Mouse (Mus musculus): ENCODE measurements at regions not wholly inside any gene's neighbourhood (a gene's known extent, or its start where the extent isn't known, plus 50 kb on each side); places are given as distances from the start of the nearest gene placed in this dataset.

GRCm38 (mm10) chr15:36400311-36400840 is 607.2 kb downstream of the Zfp706 start:
- WGBS: 79% methylated on average over 9 of the region's 9 CpGs
- Histone ChIP-seq H3K9me3 (replicated peaks) (no peaks in the 10 kb centered on the region), H3K4me1 (replicated peaks) (peaks cover 24% of the 10 kb centered on the region), H3K27ac (peak overlapping the region; percentile 74; the same call in 1 of the 2 replicates), H3K4me2 (no peak overlapping the region), H3K27me3 (no peaks in the 10 kb centered on the region), H3K9ac (no peak overlapping the region), H3K36me3 (no peaks in the 10 kb centered on the region), H3K4me3 (no peak overlapping the region)
- ATAC-seq (replicated peaks; ENCODE audit: insufficient number of reproducible peaks, insufficient read depth, low FRiP score, low read depth): no peak

DNA sequence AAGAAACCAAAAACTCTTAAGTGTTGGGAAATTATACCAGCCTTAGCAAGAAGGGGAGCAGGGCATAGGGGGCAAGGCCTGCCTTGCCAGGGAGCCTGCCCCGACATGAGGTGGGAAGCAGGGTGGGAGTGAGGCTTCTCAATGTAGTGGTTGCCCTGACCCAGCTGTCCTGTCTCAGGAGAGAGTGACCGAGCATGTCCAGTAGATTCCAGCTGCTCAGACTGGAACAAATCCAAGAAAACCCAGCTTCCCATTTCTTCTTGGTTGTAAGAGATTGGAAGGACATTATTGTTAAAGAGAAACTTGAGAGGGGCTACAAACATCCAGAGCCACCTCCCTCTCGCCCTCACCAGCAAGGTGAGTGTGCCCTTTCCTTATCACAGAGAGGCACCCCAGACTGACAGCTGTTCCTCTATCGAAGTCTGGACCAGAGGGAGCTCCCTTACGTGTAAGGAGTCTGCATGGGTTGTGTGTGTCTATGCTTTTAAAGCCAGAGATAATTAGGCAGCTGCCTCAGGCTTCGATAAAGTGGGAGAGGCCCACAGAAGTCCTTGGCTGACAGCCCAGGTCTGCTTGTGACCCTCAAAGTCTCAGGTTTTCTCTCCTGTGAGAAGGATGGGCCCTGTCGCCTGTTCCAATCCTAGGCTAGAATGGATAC is 608.1 kb downstream of the Zfp706 start:
- ATAC-seq (replicated peaks; ENCODE audit: insufficient number of reproducible peaks, insufficient read depth, low FRiP score, low read depth): no peak
- no peak overlapping the region; the same call in 1 of the 2 replicates for H3K9ac ChIP-seq
- H3K27ac ChIP-seq: peak overlapping the region; percentile 74

DNA sequence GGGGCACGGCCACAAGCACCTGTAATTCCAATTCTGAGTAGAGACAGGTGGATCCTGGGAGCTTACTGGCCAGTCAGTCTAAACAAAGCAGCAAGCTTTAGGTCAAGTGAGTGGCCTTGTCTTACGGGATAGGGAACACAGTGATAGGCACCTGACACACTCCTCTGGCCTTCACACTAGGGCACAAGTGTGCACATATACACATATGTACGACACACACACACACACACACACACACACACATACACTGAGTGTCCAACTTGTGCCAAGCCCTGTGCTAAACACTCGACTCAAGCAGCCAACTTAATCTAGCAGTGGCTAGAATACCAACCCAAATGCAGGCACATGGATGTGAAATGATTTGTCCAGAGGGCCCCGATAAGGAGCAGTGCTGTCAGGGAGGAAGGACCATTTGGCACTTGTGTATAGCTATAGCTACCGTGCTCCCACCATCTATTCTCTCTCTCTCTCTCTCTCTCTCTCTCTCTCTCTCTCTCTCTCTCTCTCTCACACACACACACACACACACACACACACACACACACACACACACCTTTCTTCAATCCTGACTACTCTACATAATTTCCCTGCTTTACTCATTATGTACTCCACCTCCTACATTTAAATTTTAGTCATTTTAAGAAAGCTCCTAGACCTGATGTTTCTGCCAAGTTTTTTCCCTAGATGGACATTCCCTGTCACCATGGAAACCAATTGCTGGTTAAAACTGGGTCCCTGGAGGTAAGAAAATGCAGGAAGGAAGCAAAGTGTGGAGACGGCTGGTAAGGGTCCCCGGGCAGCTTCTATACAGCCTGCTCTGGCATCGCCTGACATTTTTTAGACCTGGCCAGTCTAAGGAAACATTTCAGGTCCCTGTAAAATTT is 609.2 kb downstream of the Zfp706 start:
- WGBS: 67% methylated on average over 9 of the region's 9 CpGs

More for the DNA sequence above, 608.1 kb downstream of the Zfp706 start:
- H3K4me2 ChIP-seq: peak overlapping the region; percentile 36
- WGBS: 17% methylated on average over 7 of the region's 7 CpGs
- H3K9me3 ChIP-seq (replicated peaks): no peaks in the 10 kb centered on the region
- no peak overlapping the region for H3K4me3 ChIP-seq
- H3K36me3 ChIP-seq: no peaks in the 10 kb centered on the region
- H3K27me3 ChIP-seq: no peaks in the 10 kb centered on the region
- peaks cover 24% of the 10 kb centered on the region for H3K4me1 ChIP-seq (replicated peaks)

DNA sequence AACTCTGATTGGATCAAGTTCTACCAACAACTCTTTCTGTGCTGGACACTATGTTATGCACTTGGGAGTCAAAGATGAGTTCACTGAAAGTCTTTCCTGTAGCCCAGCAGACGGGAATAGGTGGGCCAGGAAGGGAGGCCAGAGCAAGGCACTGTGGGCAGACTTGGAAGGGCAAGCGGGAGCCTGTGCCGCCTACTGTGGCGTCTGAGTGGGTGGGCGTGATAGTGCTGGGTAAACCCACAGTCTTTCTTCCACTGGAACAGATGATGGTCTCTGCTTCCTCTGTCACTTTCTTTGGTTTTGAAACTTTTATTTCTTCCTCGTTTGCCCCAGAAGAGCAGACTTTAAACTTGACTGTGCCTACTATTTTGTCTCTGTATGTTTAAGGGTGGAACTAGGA is 610.8 kb downstream of the Zfp706 start:
- no peak for ATAC-seq (replicated peaks; ENCODE audit: insufficient number of reproducible peaks, insufficient read depth, low FRiP score, low read depth)
- Histone ChIP-seq H3K4me1 (replicated peaks) (peaks cover 20% of the 10 kb centered on the region), H3K9ac (no peak overlapping the region), H3K4me3 (no peak overlapping the region), H3K27me3 (no peaks in the 10 kb centered on the region), H3K9me3 (replicated peaks) (no peaks in the 10 kb centered on the region), H3K36me3 (no peaks in the 10 kb centered on the region), H3K27ac (no peak overlapping the region), H3K4me2 (no peak overlapping the region)
- WGBS: 85% methylated on average over 6 of the region's 6 CpGs

More for the DNA sequence above, 609.2 kb downstream of the Zfp706 start:
- Histone ChIP-seq H3K9me3 (replicated peaks) (no peaks in the 10 kb centered on the region), H3K9ac (no peak overlapping the region), H3K27me3 (no peaks in the 10 kb centered on the region), H3K4me3 (no peak overlapping the region), H3K4me1 (replicated peaks) (peaks cover 20% of the 10 kb centered on the region), H3K4me2 (no peak overlapping the region), H3K27ac (no peak overlapping the region), H3K36me3 (no peaks in the 10 kb centered on the region)
- no peak for ATAC-seq (replicated peaks; ENCODE audit: insufficient number of reproducible peaks, insufficient read depth, low FRiP score, low read depth)

DNA sequence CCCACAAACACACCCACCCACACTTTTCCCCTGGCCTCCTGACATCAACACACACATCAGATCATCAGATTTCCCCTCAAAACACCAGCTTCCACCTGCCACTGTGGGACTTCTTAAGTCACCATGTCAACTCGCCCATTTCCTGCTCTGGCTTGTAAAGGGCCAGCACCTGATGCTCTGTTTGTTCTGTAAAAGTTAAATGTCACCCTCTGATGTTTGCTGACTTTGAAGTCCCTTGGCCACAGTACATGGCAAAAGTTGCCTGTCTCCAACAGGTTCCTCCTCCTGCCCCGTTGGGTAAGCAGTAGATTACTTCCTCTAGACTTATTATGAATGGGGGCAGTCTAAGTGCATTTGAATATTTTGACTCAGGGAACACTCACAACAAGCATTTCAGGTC is 611.3 kb downstream of the Zfp706 start:
- ATAC-seq (replicated peaks; ENCODE audit: insufficient number of reproducible peaks, insufficient read depth, low FRiP score, low read depth): no peak
- no peak overlapping the region for H3K4me3 ChIP-seq
- H3K9ac ChIP-seq: no peak overlapping the region
- H3K36me3 ChIP-seq: no peaks in the 10 kb centered on the region
- 63% methylated on average over 2 of the region's 2 CpGs for WGBS
- H3K27me3 ChIP-seq: no peaks in the 10 kb centered on the region
- no peak overlapping the region for H3K27ac ChIP-seq
- H3K4me2 ChIP-seq: no peak overlapping the region
- no peaks in the 10 kb centered on the region for H3K9me3 ChIP-seq (replicated peaks)
- H3K4me1 ChIP-seq (replicated peaks): peaks cover 20% of the 10 kb centered on the region

DNA sequence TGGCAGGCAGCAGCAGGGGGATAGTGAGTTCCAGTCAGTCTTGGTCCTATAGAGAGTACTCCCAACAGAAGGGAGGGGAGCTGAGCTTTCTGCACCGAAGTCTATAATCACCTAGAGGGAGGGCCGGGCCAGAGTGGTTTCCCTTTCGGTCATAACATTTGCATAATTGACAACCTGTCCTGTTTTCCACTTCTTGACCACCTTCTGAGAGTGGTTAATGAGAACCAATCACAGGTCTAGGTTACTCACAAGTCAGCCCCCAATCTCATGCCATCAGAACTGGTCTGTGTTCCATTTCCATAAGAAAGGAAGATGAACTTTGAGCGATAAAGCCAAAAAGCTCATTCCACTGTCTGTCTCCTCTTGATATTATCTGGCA is 611.9 kb downstream of the Zfp706 start:
- Histone ChIP-seq H3K9me3 (replicated peaks) (no peaks in the 10 kb centered on the region), H3K4me2 (no peak overlapping the region), H3K4me1 (replicated peaks) (peaks cover 20% of the 10 kb centered on the region), H3K9ac (no peak overlapping the region), H3K27me3 (no peaks in the 10 kb centered on the region), H3K4me3 (no peak overlapping the region), H3K36me3 (no peaks in the 10 kb centered on the region), H3K27ac (no peak overlapping the region)
- 71% methylated on average over 4 of the region's 4 CpGs for WGBS
- no peak for ATAC-seq (replicated peaks; ENCODE audit: insufficient number of reproducible peaks, insufficient read depth, low FRiP score, low read depth)

DNA sequence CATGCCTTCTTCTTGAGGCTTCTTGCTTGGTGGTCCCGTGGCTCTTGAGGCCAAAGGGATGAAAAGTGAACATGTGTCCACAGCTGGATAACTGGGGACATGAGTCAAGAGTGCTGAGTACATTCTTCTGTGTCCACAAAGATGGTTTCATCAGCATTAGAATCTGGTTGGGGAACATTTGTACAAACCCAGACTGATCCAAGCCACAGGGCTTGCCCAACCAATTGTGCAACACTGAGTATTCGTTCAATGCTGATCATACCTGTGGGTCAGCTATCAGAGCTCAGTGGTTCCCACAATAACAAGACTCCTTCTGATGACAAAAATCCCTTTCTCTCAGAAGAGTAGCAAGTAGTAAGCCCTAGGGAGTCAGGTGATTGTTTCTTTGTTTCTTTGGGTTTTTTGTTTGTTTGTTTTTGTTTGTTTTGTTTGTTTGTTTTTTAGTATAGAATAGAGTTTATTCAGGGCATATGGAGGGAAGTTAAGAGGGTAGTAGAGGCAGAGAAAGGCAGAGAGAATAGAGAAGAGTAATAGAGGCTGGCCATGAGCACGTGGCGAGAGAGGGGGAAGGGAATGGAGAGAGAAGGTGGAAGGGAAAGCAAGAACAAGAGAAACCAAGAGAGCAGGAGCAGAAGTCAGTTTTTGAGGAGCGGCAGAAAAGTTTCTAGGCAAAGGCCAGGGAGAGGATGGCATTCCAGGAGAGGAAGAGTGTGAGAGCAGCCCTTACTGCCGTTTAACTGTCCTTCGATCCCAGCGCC is 612.5 kb downstream of the Zfp706 start:
- Histone ChIP-seq H3K9me3 (replicated peaks) (no peaks in the 10 kb centered on the region), H3K36me3 (no peaks in the 10 kb centered on the region), H3K9ac (no peak overlapping the region), H3K4me2 (no peak overlapping the region), H3K4me1 (replicated peaks) (peaks cover 14% of the 10 kb centered on the region), H3K27ac (no peak overlapping the region), H3K4me3 (no peak overlapping the region), H3K27me3 (no peaks in the 10 kb centered on the region)
- ATAC-seq (replicated peaks; ENCODE audit: insufficient number of reproducible peaks, insufficient read depth, low FRiP score, low read depth): no peak
- WGBS: 78% methylated on average over 8 of the region's 8 CpGs

DNA sequence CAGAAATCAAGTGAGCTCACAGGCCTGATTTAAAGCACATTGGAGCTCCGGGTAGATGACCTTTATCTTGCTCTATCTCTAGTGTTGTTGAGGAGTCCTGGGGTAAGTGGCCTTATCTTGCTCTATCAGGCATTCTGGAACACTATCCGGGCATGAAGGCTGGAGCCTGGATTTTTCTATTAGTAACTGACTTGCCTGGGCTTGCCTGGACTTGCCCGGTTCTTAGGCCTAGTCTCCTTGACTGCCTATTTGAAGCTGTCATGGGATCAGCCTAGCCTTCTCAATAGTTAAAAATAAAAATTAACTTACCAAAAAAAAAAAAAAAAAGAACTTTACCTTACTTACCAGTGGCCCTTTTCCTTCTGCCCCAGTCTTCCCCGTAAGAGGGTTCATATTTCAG is 617.8 kb downstream of the Zfp706 start:
- Histone ChIP-seq H3K4me2 (no peak overlapping the region), H3K27ac (no peak overlapping the region), H3K36me3 (no peaks in the 10 kb centered on the region), H3K4me3 (no peak overlapping the region), H3K4me1 (replicated peaks) (no peaks in the 10 kb centered on the region), H3K27me3 (no peaks in the 10 kb centered on the region), H3K9ac (no peak overlapping the region), H3K9me3 (replicated peaks) (no peaks in the 10 kb centered on the region)
- ATAC-seq (replicated peaks; ENCODE audit: insufficient number of reproducible peaks, insufficient read depth, low FRiP score, low read depth): no peak
- 44% methylated on average over 4 of the region's 4 CpGs for WGBS

DNA sequence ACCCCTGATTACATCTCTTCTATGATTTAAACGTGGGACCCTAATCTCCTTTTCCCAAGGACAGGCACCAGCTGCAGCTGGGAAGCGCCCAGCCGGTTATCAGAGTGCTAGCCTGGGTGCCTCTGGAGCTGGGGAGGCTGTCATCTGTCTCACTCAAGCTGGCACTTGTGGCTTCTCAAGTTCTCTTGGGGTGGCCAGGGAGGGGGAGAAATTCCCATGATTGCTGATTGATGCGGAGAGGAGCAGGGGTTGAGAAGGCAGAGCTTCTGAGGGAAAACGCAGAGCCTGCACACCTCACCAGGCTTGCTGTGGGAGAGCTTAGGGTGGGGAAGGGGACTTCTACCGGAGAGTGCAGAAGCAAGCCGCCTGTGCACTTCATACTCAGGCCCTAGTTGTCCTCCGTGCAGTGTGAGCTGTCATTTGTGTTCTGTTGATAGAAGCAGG is 626.3 kb downstream of the Zfp706 start:
- ATAC-seq (replicated peaks; ENCODE audit: insufficient number of reproducible peaks, insufficient read depth, low FRiP score, low read depth): peak; percentile 67; the same call in 1 of the 2 replicates
- Histone ChIP-seq H3K4me3 (peak overlapping the region; percentile 30), H3K27me3 (no peaks in the 10 kb centered on the region), H3K27ac (peak overlapping the region; percentile 11), H3K9me3 (replicated peaks) (no peaks in the 10 kb centered on the region), H3K36me3 (no peaks in the 10 kb centered on the region), H3K9ac (no peak overlapping the region), H3K4me1 (replicated peaks) (peaks cover 12% of the 10 kb centered on the region), H3K4me2 (peak overlapping the region; percentile 56)
- WGBS: 4% methylated on average over 8 of the region's 8 CpGs

DNA sequence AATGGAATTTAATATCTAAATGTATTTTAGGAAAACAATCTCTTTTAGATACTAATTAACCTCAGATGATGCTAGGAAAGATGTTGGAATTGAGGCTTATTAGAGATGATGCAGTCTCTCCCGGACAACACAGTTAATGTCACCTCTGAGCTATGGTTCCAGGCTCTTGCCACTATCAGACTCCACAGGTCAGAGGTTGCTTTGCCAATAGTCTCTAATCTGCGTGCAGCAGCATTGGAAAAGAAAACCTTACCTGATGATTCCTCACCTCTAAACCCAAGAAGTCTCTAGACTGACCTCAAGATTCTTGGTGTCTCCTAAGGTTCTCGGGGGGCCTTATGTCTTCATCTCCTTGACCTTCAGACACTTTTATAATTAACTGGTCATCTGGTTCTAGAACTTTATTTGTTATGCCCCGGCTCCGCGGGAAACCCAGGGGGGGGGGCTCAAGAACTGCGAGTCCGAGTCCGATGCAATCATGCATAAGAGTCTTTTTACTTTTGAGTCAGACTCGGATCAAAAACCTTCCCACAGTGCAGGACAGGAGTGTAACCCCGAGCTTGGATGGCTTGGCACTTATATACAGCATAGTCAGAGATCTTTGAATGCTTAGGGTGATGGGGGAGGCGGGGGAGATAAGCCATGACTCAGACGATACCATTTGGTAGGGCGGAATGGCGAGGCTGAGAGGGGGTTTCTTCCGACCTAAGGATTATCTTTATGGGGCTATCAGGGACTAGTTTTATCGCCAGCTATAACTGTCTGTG is 626.9 kb downstream of the Zfp706 start:
- no peaks in the 10 kb centered on the region for H3K27me3 ChIP-seq
- H3K27ac ChIP-seq: peak overlapping the region; percentile 11; the same call in 1 of the 2 replicates
- ATAC-seq (replicated peaks; ENCODE audit: insufficient number of reproducible peaks, insufficient read depth, low FRiP score, low read depth): no peak
- H3K9ac ChIP-seq: no peak overlapping the region
- H3K4me1 ChIP-seq (replicated peaks): peaks cover 12% of the 10 kb centered on the region
- no peaks in the 10 kb centered on the region for H3K36me3 ChIP-seq
- H3K4me2 ChIP-seq: peak overlapping the region; percentile 56
- H3K9me3 ChIP-seq (replicated peaks): no peaks in the 10 kb centered on the region
- 7% methylated on average over 17 of the region's 17 CpGs for WGBS
- peak overlapping the region; percentile 30 for H3K4me3 ChIP-seq

Measured in heart, embryonic 15.5 days (tissue).